Mouse (Mus musculus): ENCODE measurements around the gene Sdf2.
"Not testable (repeated sequence)": the region's sequence is repeated elsewhere in the genome, so short reads cannot be mapped to it uniquely, and the experiment has no call there.

Sdf2 gene

GRCm38 (mm10) chr11:78262550-78262949, 17.0 kb downstream of the Sdf2 start:
- peak; percentile 15 to 33 for DNase-seq

GRCm38 (mm10) chr11:78265571-78265970, 20.0 kb downstream of the Sdf2 start:
- DNase-seq: no peak

GRCm38 (mm10) chr11:78271986-78272385, 26.4 kb downstream of the Sdf2 start:
- DNase-seq: no peak

- no peak for DNase-seq
These were observed 30.1 kb downstream of the Sdf2 start for GRCm38 (mm10) chr11:78275596-78275995.

GRCm38 (mm10) chr11:78276169-78276568, 30.6 kb downstream of the Sdf2 start:
- not testable (repeated sequence) for DNase-seq

GRCm38 (mm10) chr11:78278853-78279252, 33.3 kb downstream of the Sdf2 start:
- DNase-seq: no peak

GRCm38 (mm10) chr11:78279586-78279985, 34.0 kb downstream of the Sdf2 start:
- DNase-seq: no peak

GRCm38 (mm10) chr11:78289146-78289763, 43.7 kb downstream of the Sdf2 start:
- no peak for DNase-seq

- DNase-seq: no peak
These were observed 45.1 kb downstream of the Sdf2 start, which contains the start of gene BC030499 for GRCm38 (mm10) chr11:78290654-78291053. Gene BC030499 (plus strand): TSS chr11:78290841.

- no peak for DNase-seq
These were observed 49.0 kb downstream of the Sdf2 start for GRCm38 (mm10) chr11:78294585-78294984.

- DNase-seq: no peak
These were observed 55.4 kb downstream of the Sdf2 start for GRCm38 (mm10) chr11:78300917-78301316.

GRCm38 (mm10) chr11:78301357-78302084, 56.0 kb downstream of the Sdf2 start, which contains the start of gene Spag5:
Gene Spag5 (plus strand): TSS chr11:78301529.
- DNase-seq: peak; percentile 83 to 84
